Mouse (Mus musculus) layer of hippocampus, adult 8-10 months (tissue): ENCODE results near the gene Castor2. TPM values are rescaled to one million over a fixed set of nuclear protein-coding genes. Genes with fewer than 3 reads are reported as not detected.

Experiments used
- DNase-seq, 2 experiments: peaks; one replicate each; pipeline ENCODE4 v3.0.0; 2022; ENCODE audit warnings: low spot score in 2 of 2
- total RNA-seq, 4 experiments: library from RNA; stranded (reverse); gene quantifications; 2 replicates each; pipeline ENCODE4 v1.2.4; 2022

Castor2 gene
- total RNA-seq, 4 experiments from 2014 or later: 53.3 to 102 (median 68.7) TPM

GRCm38 (mm10) chr5:134155916-134156466, 56.5 kb downstream of the Castor2 start:
- DNase-seq: no peak

GRCm38 (mm10) chr5:134164688-134165087, 65.2 kb downstream of the Castor2 start:
- no peak for DNase-seq

DNA sequence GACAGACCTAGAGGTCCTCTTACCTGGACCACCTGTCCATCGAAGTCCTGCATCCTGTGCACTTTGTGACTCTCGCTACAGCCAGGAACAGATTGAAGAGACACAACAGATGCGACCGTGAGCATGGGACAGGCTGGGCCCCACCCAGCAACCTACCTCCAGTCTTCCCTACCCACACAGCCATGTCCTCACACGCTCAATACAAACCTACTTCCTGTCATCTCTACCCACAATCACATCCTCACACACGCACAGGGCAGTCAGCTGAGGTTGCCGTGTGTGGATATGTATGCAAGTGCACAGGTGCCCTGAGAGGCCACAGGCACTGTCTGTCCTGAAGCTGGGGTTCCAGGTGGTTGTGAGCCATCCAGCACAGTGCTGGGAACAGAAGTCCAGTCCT, 67.1 kb downstream of the Castor2 start:
- no peak for DNase-seq

- DNase-seq: no peak
Measured at GRCm38 (mm10) chr5:134168033-134168432, 68.5 kb downstream of the Castor2 start.

DNA sequence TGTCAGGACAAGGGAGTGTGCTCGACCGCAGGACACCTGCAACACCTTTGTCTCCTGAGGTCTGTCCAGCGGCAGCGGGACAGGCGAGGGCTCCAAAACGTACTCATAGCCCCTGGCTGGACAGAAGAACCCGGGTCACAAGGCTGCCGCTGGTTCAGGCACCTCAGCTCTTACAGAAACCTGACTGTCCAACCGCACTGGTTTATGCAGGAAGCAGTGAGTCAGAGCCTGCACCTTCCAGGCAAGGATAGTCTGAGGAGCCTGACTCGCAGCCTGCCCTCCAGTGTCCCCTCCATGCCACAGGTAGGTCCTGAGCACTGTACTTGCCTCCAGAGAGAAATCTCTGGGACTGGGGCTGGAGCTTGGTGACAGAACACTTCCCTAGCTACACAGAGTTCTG, 69.7 kb downstream of the Castor2 start:
- DNase-seq: no peak

DNA sequence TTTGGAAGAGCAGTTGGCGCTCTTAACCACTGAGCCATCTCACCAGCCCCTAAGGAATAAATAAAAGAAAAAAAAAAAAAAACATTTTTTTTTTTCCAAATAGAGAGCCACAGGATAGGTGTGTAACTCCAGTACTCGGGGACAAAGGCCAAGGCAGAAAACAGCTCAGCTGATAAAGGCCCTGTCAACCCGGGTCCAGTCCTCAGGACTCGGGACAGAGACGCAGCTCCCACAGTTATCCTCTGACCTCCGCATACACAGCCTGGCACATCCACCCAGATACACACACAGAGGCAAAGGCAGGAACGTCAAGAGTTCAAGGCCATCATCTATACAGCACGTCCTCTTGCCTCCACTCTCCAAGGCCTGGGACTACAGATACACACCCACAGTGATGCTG, 70.7 kb downstream of the Castor2 start:
- no peak for DNase-seq

GRCm38 (mm10) chr5:134173206-134173605, 73.7 kb downstream of the Castor2 start:
- no peak for DNase-seq

DNA sequence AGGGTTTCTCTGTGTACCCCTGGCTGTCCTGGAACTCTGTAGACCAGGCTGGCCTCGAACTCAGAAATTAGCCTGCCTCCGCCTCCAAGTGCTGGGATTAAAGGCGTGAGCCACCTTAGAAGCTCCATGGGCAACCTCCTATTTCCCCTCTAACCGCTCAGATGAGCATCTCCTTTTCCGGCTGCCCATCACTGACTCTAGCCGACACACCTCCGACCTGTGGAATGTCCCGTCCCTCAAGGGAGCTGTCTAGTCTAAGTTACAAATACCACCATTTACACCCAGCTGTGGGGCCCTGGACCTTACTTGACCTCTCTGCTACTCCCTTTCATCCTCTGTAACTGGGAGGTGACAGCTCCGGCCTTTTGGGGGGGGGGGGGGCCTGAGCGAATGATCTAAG, 76.2 kb downstream of the Castor2 start:
- no peak for DNase-seq

DNA sequence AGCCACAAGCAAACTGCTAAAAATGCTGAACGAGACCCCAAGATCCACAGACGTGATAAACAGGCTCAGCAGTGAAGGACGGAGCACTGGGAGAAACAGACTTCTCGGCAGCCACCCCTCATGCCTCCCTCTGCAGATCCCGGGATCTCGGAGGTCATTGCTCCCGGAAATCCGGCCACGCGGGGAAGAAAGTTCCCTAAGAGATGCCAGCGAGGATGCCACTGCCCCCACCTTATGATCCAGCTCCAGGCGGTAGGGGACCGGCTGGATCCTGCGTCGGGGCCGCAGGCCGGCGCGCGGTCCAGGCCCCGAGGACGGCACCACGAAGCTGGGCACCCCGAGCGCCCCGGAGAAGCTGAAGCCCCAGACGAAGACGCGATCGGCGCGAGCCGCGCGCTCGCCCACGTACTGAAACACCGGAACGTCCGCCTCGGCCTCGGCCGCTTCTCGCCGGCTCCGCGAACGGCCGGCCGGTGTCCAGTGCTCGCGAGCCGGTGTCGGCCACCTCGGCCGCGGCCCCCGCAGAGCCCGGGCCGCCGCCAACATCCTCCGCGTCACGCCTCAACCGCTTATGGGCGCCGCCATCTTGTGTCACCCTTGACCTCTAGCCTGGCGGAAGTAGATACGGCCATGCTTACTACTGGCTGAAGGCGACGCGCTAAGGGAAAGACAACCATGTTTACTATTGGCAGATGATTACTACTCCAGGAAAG, 76.8 kb downstream of the Castor2 start, which contains the start of gene Rcc1l:
Gene Rcc1l (minus strand): TSS at position 606 of the 713 bp plus-strand sequence.
- DNase-seq: peak; percentile 83 to 85

DNA sequence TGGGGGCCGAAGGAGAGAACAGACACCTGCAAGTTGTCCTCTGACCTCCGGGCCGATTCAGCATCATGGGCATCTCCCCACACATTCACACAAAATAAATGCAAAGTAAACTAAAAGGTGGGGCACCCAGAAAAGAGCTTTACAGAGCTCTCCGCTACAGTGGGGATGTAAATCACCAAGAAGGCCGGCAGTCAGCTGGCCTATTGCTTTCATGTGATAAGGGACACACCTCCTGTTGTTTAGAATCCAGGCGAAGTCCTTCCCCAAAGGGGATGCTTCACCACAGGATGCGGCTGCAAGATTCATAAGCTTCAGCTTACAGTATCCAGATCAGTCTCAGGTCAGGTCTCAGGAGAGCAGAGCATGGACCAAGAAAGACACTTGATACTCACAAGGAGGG, 79.0 kb downstream of the Castor2 start:
- no peak for DNase-seq

- DNase-seq: peak; percentile 62 to 89
Measured at GRCm38 (mm10) chr5:134179871-134180270, 80.4 kb downstream of the Castor2 start.

DNA sequence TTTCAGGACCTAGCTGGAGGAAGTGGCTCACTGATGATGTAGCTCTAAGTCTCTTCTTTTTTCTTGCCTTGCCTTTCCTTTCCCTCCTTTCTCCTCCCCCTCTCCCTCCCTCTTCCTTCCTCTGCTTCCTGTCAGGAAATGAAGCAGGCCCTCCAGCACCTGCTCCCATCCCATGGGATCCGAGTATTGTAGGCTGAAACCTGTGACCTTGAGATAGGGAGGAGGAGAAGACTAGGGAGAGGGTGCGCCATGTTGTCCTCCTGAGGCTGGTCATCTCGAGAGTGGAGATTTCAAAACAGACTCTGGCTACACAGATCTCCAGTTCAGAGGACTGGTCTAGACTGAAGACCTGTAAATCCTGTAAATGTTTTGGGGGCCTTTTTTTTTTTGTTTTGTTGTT, 82.7 kb downstream of the Castor2 start:
- no peak for DNase-seq

- no peak for DNase-seq
Measured at GRCm38 (mm10) chr5:134182735-134183134, 83.2 kb downstream of the Castor2 start.

DNA sequence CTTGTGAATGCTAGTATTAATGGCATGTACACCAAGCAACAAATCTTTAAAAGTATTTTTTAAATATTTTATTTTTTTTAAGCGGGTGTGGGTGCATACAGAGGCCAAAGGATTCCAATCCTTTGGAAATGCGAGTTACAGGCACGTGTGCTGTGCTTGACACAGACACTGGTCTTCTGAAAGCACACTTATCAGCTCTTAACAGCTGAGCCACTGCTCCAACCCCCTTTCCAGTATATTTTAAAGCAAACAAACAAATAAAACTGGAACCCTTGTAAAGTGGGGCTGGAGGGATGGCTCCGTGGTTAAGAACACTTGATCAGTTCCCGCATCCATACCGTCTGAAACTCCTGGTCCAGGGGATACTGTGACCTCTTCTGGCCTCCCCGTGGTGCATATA, 83.7 kb downstream of the Castor2 start:
- no peak for DNase-seq

DNA sequence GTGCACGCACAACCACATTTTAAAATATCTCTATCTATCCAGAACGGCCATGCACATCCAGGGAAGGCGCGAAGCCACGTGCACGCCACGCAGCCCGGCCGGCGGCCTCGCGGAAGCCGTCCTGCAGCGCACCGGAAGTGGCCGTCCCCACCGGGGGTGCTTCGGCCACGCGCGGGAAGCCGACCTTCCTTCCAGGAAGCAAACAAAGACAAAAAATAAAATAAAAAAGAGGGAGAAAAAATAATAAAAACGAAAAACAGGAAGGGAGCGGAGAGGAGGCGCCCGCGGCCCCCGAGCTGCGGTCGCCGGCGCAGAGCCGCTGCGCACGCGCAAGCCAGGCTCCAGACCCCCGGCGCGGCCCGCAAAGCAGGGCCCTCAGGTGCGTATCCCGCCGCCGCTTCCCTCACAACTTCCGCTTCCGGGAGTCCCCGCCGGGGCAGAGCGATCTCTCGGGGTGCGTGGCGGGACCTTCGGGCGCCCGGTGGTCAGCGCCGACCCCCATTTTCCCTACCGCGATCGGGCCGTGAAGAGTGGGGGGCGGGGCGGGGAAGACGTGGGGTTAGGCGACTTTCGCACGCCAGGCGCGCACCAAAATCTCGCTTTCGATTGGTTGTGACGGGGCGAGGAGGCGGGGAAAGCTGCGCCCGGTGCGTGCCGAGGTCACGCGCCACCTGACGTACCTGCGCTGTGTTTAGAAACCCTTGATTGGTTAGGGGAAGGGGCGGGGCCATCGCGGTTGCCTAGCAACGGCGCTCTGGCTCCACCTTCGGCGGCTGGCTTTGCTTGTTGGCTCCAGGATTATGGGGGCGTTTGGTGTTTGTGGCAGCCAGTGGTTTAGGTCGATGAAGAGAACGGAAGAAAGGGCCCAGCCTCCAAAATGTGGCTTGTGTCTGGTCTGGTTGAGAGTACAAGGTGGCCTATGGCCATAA, 84.6 kb downstream of the Castor2 start, which contains the start of gene Gtf2ird2:
Gene Gtf2ird2 (plus strand): TSS at position 140 of the 929 bp plus-strand sequence.
- peak; percentile 98 to 99 for DNase-seq

- DNase-seq: no peak
Measured at GRCm38 (mm10) chr5:134186059-134186458, 86.5 kb downstream of the Castor2 start.

DNA sequence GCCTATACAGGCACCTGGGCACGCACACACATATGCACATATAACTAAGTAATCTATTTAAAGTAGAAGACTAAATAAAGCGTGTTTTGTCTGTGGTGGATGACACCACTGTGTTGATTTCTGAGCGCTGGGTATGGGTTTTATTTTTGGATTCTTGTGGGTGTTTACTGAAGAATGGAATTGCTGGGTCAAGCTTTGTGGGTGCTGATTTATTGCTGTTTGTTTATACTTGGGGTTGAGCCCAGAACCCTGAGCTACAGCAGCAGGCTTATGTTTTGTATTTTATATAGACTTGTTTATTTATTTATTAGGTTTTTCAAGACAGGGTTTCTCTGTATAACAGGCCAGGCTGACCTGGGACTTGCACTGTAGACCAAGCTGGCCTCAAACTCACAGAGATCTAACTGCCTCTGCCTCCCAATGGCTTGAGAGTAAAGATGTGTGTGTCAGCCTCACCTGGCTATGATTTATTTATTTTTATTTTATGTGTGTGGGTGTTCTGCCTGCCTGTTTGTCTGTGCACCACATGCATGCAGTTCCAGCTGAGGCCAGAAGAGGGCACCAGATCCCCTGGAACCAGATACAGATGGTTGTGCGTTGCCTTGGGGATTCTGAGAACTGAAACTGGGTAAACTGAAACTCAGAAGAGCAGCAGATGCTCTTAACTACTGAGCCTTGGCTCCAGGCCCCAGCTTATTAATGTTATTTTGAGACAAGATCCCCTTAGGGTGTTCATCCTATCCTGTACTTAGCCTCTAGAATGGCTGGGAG, 87.6 kb downstream of the Castor2 start:
- DNase-seq: peak in 1 of 2 experiments; percentile 52

DNA sequence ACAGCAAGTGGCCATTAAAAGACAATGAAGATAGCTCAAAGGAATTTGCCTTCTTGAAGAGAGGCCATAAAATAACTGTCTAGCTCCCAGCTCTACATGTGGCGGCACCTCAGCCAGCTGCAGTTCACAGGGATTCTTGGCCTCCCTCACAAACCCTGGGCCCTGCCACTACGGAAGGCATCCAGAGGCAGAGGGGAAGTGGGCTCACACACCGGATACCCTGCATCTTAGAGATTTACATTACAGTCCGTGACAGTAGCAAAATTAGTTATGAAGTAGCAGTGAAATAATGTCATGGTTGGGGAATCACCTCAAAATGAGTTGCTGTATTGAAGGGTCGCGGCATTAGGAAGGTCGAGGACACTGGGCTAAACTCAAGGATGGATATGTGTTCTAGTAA, 89.1 kb downstream of the Castor2 start:
- no peak for DNase-seq

DNA sequence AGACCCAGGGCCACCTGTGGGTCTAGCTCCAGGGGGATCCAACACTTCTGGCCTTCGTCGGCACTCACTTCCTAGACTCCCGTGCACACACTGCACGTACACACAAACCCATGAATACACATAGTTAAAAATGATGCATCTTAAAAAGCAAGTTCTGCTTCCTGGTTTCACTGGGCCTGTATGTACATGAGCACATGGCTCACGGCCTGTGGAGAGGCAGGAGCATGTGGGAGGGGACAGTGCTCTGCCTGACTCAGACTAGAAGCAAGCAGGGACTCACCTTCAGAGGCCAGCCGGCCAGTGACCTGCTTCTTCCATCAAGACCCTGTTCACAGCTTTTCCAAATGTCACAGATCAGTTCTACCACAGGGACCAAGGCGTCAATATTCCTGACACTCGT, 94.2 kb downstream of the Castor2 start:
- no peak for DNase-seq
